Mouse (Mus musculus) olfactory bulb, adult 2 months (tissue): Measurements from ENCODE around the gene Oas1a. TPM values are rescaled to one million over a fixed set of nuclear protein-coding genes. Genes with fewer than 3 reads are reported as not detected.
"Not testable (repeated sequence)": the region's sequence is repeated elsewhere in the genome, so short reads cannot be mapped to it uniquely, and the experiment has no call there.

Source experiments
- H3K27ac ChIP-seq: fragments of 200-500 bp; 2 replicates; pipeline ENCODE4 v1.5.1; 2012; ENCODE audit warnings: low read depth, low read length; ENCODE audit not compliant: insufficient read depth
- H3K4me1 ChIP-seq: fragments of 200-500 bp; 2 replicates; pipeline ENCODE4 v1.6.1; 2012; ENCODE audit warnings: low read length; ENCODE audit not compliant: control insufficient read depth, insufficient read depth
- H3K4me3 ChIP-seq: fragments of 200-500 bp; 2 replicates; pipeline ENCODE4 v1.5.1; 2012; ENCODE audit warnings: mild to moderate bottlenecking, low read depth, low read length, moderate library complexity; ENCODE audit not compliant: insufficient read depth
- CTCF ChIP-seq: fragments of 200-500 bp; IDR thresholded peaks from 2 replicates; pipeline ENCODE4 v1.5.1; 2012; ENCODE audit warnings: low read depth, mild to moderate bottlenecking, low read length, moderate library complexity; ENCODE audit not compliant: insufficient read depth
- POLR2A ChIP-seq: fragments of 200-500 bp; IDR thresholded peaks from 2 replicates; pipeline ENCODE4 v1.6.1; 2012; ENCODE audit warnings: mild to moderate bottlenecking, low read depth, low read length, moderate library complexity; ENCODE audit not compliant: insufficient read depth
- WGBS: fragments of 180-500 bp; shearing (Covaris S2); methylation state at CpG from one replicate; pipeline ENCODE4 v1.1.7; 2018; 5-methylcytosine and 5-hydroxymethylcytosine counted together
- polyA plus RNA-seq: library from polyadenylated mRNA; stranded (reverse); fragments of >200 nt; gene quantifications from 2 replicates; pipeline ENCODE4 v1.2.4, GENCODE M21; 2012; ENCODE audit warnings: low replicate concordance; ENCODE audit not compliant: missing spikeins, insufficient read depth, insufficient read length

The Oas1a gene
- polyA plus RNA-seq, result not detected in 2 replicates

GRCm38 (mm10) chr5:120906791-120907733 lies at the start of gene Oas1a:
Gene Oas1a (minus strand): TSS chr5:120907521.
- 49% methylated on average over 8 of the region's 12 CpGs for WGBS
- not testable (repeated sequence) for H3K4me3 ChIP-seq, H3K4me1 ChIP-seq

GRCm38 (mm10) chr5:120953974-120954373 lies 46.7 kb upstream of the Oas1a start:
- Histone ChIP-seq H3K4me1 (no peaks in the 10 kb centered on the region), H3K4me3 (no peak overlapping the region), H3K27ac (no peak overlapping the region)
- TF ChIP-seq CTCF (no peak), POLR2A (no peak)
- WGBS, result 19% methylated on average over 5 of the region's 5 CpGs

More at GRCm38 (mm10) chr5:120906791-120907733, at the start of gene Oas1a:
- not testable (repeated sequence) for H3K27ac ChIP-seq

- Histone ChIP-seq H3K27ac (no peak overlapping the region), H3K4me1 (no peaks in the 10 kb centered on the region), H3K4me3 (no peak overlapping the region)
- 53% methylated on average over 10 of the region's 10 CpGs for WGBS
- no peak for TF ChIP-seq CTCF
- no peak for TF ChIP-seq POLR2A
Observed at GRCm38 (mm10) chr5:120952242-120952770, 45.0 kb upstream of the Oas1a start.

GRCm38 (mm10) chr5:120942076-120942475 lies 34.8 kb upstream of the Oas1a start:
- TF ChIP-seq POLR2A (no peak), CTCF (no peak)
- WGBS, result 63% methylated on average over 10 of the region's 10 CpGs
- H3K27ac ChIP-seq, result no peak overlapping the region
- no peak overlapping the region for H3K4me3 ChIP-seq
- no peaks in the 10 kb centered on the region; the same call in 1 of the 2 replicates for H3K4me1 ChIP-seq

DNA sequence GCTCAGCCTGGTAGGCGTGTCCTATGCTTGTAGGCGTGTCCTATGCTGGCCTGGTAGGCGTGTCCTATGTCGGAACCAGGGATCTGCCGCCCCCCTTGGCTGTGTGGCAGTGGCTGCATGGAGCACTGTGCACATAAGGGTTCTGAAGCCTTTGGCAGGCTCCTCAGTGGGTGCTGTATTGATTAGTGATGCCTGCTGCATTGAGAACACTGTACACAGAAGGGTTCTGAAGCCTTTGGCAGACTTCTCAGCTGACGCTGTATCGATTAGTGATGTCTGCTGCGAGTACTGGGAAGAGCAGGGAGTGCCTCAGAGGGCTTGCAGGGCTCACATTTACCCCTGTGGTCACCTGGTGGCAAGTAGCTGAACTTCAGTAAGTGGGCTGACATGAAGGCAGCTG lies 31.3 kb upstream of the Oas1a start:
- Histone ChIP-seq H3K4me1 (no peaks in the 10 kb centered on the region; the same call in 1 of the 2 replicates), H3K4me3 (no peak overlapping the region), H3K27ac (no peak overlapping the region)
- WGBS, result 53% methylated on average over 8 of the region's 8 CpGs
- TF ChIP-seq CTCF, result no peak
- no peak for TF ChIP-seq POLR2A

DNA sequence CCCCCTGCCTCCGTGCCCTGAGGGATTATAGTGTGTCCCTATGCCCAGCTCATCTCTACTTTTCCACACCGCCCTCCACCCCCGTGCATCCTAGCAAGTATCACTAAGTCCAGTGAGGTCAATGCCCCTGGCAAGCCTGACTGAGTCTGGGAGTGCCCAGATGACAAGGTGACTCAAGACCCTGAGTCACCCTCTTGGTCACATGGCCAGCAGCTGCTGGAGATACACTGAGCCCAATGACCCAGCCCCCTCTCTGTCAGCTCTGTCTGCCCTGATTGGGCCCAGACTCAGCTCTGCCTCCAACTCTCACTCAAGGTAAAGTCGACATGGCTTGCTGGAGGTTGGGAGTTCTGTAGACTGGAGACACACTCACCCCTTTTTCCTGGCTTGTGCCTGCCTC lies 30.5 kb upstream of the Oas1a start:
- Histone ChIP-seq H3K4me3 (no peak overlapping the region), H3K4me1 (no peaks in the 10 kb centered on the region; the same call in 1 of the 2 replicates), H3K27ac (no peak overlapping the region)
- TF ChIP-seq CTCF (no peak), POLR2A (no peak)
- 84% methylated on average over 4 of the region's 4 CpGs for WGBS

DNA sequence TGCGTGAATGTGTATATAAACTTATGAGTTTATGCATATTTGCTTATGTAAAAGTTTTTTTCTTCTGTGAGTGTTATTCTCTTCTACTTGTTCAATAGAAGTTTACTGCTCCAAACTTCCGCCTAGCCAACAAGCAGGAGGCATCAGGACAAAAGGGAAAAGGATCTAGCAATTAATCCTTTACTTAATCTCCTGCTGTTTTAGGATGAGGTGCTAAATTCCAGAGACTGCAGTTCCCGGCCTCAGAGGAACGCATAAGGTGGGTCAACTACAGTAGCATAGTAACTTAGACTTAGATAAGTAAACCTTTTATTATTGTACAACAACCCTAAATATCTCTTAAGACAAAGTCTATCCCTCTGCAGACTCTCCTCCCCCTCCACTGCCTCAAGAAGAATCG lies 26.6 kb upstream of the Oas1a start:
- Histone ChIP-seq H3K4me3 (no peak overlapping the region), H3K27ac (no peak overlapping the region), H3K4me1 (no peaks in the 10 kb centered on the region; the same call in 1 of the 2 replicates)
- no peak for TF ChIP-seq CTCF
- TF ChIP-seq POLR2A, result no peak
- WGBS, result 32% methylated on average over 5 of the region's 5 CpGs

DNA sequence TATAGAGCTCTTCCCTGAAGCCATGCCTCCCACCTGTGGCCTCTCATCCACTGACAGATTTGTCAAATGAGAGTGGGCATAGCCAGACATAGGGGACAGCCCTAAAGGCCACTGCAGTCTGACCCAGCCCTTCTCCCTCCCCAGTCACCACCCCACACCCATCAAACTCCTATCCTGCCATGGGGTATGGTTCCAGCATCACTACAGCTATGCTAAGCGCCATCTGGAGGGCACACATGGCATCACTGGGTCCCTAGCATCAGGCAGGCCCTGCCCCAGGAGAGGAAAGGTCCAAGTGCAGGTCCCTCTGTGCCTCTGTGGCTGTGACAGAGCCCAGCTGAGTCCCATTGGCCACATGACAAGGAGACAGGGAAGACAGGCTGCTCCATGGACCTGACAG lies 19.7 kb upstream of the Oas1a start:
- Histone ChIP-seq H3K4me3 (no peak overlapping the region), H3K27ac (no peak overlapping the region), H3K4me1 (no peaks in the 10 kb centered on the region)
- 24% methylated on average over 1 of the region's 1 CpGs for WGBS
- TF ChIP-seq POLR2A (no peak), CTCF (no peak)

DNA sequence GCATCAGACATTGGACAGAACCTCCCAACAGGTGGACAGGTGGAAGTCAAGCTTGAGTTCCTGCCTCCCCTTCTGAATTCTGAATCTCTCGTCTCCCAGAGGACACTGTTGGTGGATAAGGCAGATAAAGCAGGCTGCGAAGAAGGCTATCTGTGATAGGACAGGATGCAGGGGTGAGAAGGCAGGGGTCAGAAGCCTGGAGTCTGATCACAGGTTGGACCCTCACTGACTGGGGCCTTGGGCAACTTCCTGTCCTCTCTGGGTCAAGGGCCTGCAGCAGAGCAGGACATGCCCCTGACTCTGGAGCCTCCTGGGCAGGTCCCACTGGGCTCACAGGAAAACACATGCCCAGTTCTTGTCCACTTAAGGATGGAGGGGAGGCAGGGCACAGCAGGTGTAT lies 19.0 kb upstream of the Oas1a start:
- not testable (repeated sequence) for H3K4me3 ChIP-seq, H3K27ac ChIP-seq, H3K4me1 ChIP-seq
- WGBS, result 91% methylated on average over 2 of the region's 2 CpGs

GRCm38 (mm10) chr5:120924520-120924919 lies 17.2 kb upstream of the Oas1a start:
- 87% methylated on average over 4 of the region's 4 CpGs for WGBS
- not testable (repeated sequence) for H3K4me1 ChIP-seq, H3K4me3 ChIP-seq, H3K27ac ChIP-seq
